Mouse (Mus musculus): Measurements from ENCODE around the gene Krtap2-4.
"Not testable (repeated sequence)": the region's sequence is repeated elsewhere in the genome, so short reads cannot be mapped to it uniquely, and the experiment has no call there.

The Krtap2-4 gene

DNA sequence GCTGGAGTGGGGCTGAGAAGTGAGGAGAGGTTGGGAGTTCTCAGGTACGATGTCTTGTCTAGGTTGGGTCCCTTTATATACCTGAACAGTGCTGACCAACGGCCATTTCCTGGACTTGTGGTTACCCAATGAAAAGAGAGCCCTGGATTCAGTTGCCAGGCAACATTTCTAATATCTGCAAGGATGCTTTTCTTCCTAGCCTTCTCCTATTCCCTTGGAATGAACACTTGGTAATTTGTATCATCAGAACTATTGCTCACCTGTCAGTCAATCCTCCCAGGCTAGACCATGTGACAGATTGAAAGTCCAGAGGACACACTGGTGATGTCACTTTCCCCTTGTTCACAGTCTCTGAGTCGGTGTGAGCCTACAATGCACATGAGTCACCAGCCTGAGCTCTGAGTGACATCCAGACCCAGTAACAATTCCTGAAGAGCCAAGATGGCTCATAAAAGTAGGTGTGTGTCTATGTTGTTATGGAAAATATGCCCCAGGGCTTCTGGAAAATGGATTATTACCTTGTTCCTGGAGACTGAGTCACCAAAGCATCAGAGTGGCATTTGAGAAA is at the start of gene Krtap2-4:
TSS of gene Krtap2-4 (minus strand) at position 51 of the 568 bp plus-strand sequence.
- DNase-seq (ENCODE audit: low spot score in 2 of 2) = no peak

DNA sequence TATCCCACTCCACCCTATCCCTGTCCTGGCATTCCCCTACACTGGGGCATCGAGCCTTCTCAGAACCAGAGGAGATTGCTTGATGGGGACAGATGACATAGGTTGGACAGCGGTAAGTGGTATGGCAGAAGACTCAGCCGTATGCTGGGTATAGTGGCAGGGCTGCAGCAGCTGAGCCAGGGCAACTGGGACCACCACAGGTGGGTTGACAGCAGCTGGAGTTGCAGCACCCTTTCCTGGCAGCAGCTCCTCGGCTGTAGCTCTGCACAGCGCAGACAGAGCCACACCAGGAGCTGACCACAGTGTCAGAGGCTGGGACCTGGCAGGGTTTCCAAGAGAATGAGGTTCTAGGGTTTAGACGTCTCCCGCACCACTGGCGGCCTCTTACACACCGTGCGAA is 48.2 kb upstream of the Krtap2-4 start:
- DNase-seq (ENCODE audit: low spot score in 2 of 2) = no peak

GRCm38 (mm10) chr11:99659256-99659655 is 44.6 kb upstream of the Krtap2-4 start:
- no peak for DNase-seq (ENCODE audit: low spot score in 2 of 2)

- not testable (repeated sequence) for DNase-seq (ENCODE audit: low spot score in 2 of 2)
Measured at GRCm38 (mm10) chr11:99658467-99659010, 43.9 kb upstream of the Krtap2-4 start, which contains the start of gene Gm11563. TSS of gene Gm11563 (minus strand) at chr11:99658960.

DNA sequence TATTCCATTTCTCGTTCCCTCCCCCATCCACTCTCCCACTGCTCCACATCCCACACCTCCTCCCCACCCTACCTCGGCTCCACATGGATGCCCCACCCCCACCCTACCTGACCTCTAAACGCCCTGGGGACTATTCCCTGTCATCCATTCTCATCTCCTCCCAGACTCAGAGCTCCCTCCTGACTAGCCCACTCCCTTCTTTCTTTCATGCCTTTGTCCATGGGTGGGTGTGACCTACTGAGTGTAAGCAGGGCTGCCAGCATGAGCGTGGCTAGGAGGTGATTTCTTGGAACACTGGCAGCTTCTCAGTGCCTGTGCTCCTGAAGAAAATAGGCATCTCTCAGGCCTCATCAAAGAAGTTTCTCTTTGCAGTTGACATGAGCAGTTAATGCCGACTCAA is 42.4 kb upstream of the Krtap2-4 start:
- no peak for DNase-seq (ENCODE audit: low spot score in 2 of 2)

- DNase-seq (ENCODE audit: low spot score in 2 of 2) = no peak
Measured at GRCm38 (mm10) chr11:99650136-99650535, 35.5 kb upstream of the Krtap2-4 start, which contains the start of gene Gm11555. TSS of gene Gm11555 (minus strand) at chr11:99650236.

- peak; percentile 13 to 19 for DNase-seq (ENCODE audit: low spot score in 2 of 2)
Measured at GRCm38 (mm10) chr11:99646444-99646843, 31.8 kb upstream of the Krtap2-4 start.

GRCm38 (mm10) chr11:99644351-99644750 is 29.7 kb upstream of the Krtap2-4 start:
- no peak for DNase-seq (ENCODE audit: low spot score in 2 of 2)

DNA sequence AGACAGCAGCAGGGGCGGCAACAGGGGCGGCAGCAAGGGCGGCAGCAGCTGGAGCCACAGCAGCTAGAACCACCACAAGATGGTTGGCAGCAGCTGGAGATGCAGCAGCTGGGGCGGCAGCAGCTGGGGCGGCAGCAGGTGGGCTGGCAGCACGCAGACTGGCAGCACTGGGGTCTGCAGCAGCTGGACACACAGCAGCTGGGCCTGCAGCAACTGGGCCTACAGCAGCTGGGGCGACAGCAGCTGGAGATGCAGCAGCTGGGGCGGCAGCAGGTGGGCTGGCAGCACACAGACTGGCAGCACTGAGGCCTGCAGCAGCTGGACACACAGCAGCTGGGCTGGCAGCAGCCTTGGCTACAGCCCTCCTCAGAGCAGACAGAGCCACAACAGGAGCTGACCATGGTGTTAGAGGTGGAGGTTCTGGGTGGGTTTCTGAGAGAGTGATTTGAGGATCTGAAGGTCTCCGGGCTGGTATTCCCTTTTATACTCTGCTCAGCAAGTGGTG is 29.0 kb upstream of the Krtap2-4 start, which contains the start of gene Krtap4-7:
TSS of gene Krtap4-7 (minus strand) at position 455 of the 505 bp plus-strand sequence.
- DNase-seq (ENCODE audit: low spot score in 2 of 2) = not testable (repeated sequence)

- DNase-seq (ENCODE audit: low spot score in 2 of 2) = no peak
Measured at GRCm38 (mm10) chr11:99640926-99641325, 26.3 kb upstream of the Krtap2-4 start.

GRCm38 (mm10) chr11:99637086-99637485 is 22.4 kb upstream of the Krtap2-4 start:
- no peak for DNase-seq (ENCODE audit: low spot score in 2 of 2)

- no peak for DNase-seq (ENCODE audit: low spot score in 2 of 2)
Measured at GRCm38 (mm10) chr11:99634653-99635134, 20.0 kb upstream of the Krtap2-4 start, which contains the start of gene Krtap4-2. TSS of gene Krtap4-2 (minus strand) at chr11:99635084.

- peak in 1 of 2 experiments; percentile 15 for DNase-seq (ENCODE audit: low spot score in 2 of 2)
Measured at GRCm38 (mm10) chr11:99633293-99633692, 18.6 kb upstream of the Krtap2-4 start.

- no peak for DNase-seq (ENCODE audit: low spot score in 2 of 2)
Measured at GRCm38 (mm10) chr11:99630890-99631289, 16.2 kb upstream of the Krtap2-4 start.

DNA sequence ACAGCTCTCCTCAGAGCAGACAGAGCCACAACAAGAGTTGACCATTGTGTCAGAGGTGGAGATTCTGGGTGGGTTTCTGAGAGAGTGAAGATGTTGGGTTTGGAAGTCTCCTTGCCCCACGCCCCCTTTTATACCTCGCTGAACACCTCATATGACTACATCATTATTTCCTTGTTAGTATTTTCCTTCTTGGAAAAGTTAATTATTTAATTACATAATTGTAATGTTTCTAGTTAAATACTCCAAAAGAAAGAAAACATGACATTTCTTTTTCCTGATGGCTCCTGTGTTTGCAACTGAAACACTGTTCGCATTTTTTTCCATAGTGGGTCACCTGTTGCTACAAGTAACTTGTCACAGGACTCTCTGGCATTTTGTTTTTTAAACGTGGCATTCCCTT is 13.5 kb upstream of the Krtap2-4 start, which contains the start of gene Krtap4-1:
TSS of gene Krtap4-1 (minus strand) at position 101 of the 400 bp plus-strand sequence.
- DNase-seq (ENCODE audit: low spot score in 2 of 2) = no peak

DNA sequence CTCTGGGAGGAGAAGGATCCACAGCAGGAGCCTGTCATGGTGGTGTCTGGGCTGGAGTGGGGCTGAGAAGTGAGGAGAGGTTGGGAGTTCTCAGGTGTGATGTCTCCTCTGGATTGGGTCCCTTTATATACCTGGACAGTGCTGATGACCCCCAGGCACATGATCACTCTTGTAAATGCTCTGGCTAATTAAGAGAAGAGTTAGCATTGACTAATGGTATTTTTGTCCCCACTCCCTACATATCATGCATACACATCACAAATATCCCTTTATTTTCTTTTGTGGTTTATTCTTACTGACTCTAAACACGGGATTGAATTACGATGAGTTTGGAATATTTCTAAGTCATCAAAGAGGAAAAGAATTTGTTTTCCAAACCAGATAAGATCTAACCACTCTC is 5.7 kb upstream of the Krtap2-4 start, which contains the start of gene Gm11562:
TSS of gene Gm11562 (minus strand) at position 101 of the 400 bp plus-strand sequence.
- DNase-seq (ENCODE audit: low spot score in 2 of 2) = no peak

DNA sequence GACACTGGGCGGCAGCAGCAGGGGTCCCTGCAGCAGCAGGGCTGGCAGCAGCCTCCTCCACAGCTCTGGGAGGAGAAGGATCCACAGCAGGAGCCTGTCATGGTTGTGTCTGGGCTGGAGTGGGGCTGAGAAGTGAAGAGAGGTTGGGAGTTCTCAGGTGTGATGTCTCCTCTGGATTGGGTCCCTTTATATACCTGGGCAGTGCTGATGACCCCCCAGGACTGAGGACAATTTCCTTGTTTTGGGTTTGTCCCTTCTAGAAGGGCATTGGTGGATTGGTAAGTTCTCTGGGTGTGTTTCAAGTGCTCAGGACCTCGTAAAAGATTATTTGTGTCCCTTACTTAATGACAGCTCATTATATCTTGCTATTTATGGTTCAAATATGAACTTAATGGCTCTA is 4.6 kb downstream of the Krtap2-4 start, which contains the start of gene Gm11937:
TSS of gene Gm11937 (minus strand) at position 101 of the 400 bp plus-strand sequence.
- not testable (repeated sequence) for DNase-seq (ENCODE audit: low spot score in 2 of 2)

GRCm38 (mm10) chr11:99609126-99609525 is 5.5 kb downstream of the Krtap2-4 start:
- peak; percentile 49 to 50 for DNase-seq (ENCODE audit: low spot score in 2 of 2)

- not testable (repeated sequence) for DNase-seq (ENCODE audit: low spot score in 2 of 2)
Measured at GRCm38 (mm10) chr11:99603208-99603607, 11.4 kb downstream of the Krtap2-4 start, which contains the start of gene Gm11938. TSS of gene Gm11938 (minus strand) at chr11:99603308.

DNA sequence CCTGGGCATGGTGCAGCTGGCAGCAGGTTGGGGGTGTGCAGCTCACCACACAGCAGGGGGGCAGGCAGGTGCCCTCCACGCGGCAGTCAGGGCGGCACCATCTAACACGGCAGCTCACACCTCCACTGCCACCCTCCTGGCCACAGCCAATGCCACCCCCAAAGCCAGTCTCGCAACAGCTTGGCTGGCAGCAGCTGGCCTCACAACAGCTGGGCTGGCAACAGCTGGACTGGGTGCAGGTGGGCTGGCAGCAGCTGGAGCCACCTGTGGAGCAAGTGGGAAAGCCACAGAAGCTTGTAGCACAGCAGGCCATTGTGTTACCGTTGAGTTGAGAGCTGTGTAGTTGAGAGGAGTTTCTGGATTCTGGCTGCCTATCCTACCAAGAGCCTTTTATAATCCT is 16.9 kb downstream of the Krtap2-4 start, which contains the start of gene Krtap9-3:
TSS of gene Krtap9-3 (minus strand) at position 364 of the 400 bp plus-strand sequence.
- DNase-seq (ENCODE audit: low spot score in 2 of 2) = not testable (repeated sequence)

DNA sequence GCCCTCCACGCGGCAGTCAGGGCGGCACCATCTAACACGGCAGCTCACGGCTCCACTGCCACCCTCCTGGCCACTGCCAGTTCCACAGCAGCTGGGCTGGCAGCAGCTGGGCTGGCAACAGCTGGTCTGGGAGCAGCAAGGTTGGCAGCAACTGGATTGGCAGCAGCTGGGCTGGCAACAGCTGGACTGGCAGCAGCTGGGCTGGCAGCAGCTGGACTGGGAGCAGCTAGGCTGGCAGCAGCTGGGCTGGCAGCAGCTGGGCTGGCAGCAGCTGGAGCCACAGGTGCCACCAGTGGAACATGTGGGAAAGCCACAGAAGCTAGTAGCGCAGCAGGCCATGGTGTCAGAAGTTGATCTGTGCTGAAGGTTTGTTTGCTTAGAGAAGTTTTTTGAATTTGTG is 23.7 kb downstream of the Krtap2-4 start, which contains the start of gene Krtap1-3:
TSS of gene Krtap1-3 (minus strand) at position 359 of the 400 bp plus-strand sequence.
- DNase-seq (ENCODE audit: low spot score in 2 of 2) = no peak

DNA sequence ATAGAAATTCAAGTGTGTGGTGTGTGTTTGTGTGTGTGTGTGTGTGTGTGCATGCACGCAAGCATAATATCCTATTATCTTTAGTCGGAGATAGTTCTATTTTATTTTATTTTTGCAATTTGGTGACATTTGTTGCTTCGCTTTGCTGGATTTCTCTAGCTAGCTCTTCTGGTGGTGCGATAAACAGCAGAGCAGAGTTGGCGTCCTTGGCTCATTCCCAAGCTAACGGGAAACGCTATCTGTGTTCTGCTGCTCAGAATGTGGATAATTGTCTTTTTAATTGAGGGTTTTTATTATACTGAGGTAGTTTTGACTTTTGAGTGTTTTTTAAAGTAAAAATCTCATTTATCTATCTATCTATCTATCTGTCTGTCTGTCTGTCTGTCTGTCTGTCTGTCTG is 29.6 kb downstream of the Krtap2-4 start:
- DNase-seq (ENCODE audit: low spot score in 2 of 2) = peak; percentile 17 to 19

Data from right cerebral cortex, adult 2 months (tissue).